Mouse (Mus musculus): ENCODE measurements around the gene Rgs12. TPM values are rescaled to one million over a fixed set of nuclear protein-coding genes. Genes with fewer than 3 reads are reported as not detected.
A peak's percentile ranks its signal among the peaks of the same experiment; 100 is the strongest.

Gene Rgs12
- polyA plus RNA-seq, 1 experiment from 2014 or later = 30.1 TPM

GRCm38 (mm10) chr5:34933461-34933860 lies 15.8 kb upstream of the Rgs12 start:
- no peak for ATAC-seq
- Histone ChIP-seq H3K4me3 (no peak overlapping the region), H3K27ac (no peak overlapping the region), H3K4me2 (no peak overlapping the region), H3K9me3 (replicated peaks) (no peaks in the 10 kb centered on the region), H3K9ac (no peak overlapping the region), H3K27me3 (replicated peaks) (0 out of 2 replicates have a peak, but pooled peaks cover 3% of the 10 kb centered on the region), H3K4me1 (peaks cover 60% of the 10 kb centered on the region), H3K36me3 (no peaks in the 10 kb centered on the region)
- WGBS (ENCODE audit: insufficient replicate concordance) = 84% methylated on average over 1 of the region's 1 CpGs

DNA sequence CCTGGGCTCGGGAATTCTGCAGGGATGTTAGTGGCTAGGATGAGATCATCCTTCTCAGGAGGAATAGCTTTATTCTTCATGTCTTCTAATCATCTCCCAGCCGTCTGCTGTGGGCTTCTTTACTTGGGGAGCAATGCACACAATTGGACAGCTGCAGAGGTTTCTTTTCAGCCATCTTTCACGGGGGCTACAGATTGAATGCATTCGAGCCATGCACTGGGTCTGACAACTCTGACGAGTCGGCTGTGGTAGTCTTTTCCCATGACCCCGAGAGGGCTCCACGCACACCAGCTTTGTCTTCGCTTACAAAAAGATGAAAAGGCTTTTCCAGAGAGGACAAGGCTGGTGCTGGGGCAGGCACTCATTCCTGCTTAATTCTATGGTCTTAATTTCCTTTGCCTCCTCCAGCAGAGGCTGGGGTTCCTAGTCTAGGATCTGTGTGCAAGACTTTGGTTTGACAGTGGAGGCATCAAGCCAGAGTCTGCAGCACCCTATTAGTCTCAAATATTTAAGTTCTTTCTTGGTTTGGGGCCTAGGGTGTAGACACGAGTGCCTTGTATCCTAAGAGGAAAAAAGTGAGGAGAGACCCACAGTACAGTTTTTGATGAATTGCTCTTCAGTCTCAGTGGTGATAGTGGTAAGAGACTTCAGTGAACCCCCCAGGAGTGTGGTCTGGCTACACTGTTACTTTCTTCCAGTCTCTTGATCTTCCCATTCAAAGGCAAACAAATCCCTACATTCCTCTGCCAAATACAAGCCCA lies 7.4 kb upstream of the Rgs12 start:
- Histone ChIP-seq H3K36me3 (no peaks in the 10 kb centered on the region), H3K4me2 (no peak overlapping the region), H3K4me3 (no peak overlapping the region), H3K27ac (no peak overlapping the region), H3K9ac (no peak overlapping the region), H3K9me3 (replicated peaks) (no peaks in the 10 kb centered on the region), H3K4me1 (peaks cover 38% of the 10 kb centered on the region), H3K27me3 (replicated peaks) (0 out of 2 replicates have a peak, but pooled peaks cover 3% of the 10 kb centered on the region)
- ATAC-seq = no peak
- 71% methylated on average over 10 of the region's 10 CpGs for WGBS (ENCODE audit: insufficient replicate concordance)

- no peak overlapping the region for H3K27ac ChIP-seq
Observed at GRCm38 (mm10) chr5:34943428-34943827, 5.8 kb upstream of the Rgs12 start.

DNA sequence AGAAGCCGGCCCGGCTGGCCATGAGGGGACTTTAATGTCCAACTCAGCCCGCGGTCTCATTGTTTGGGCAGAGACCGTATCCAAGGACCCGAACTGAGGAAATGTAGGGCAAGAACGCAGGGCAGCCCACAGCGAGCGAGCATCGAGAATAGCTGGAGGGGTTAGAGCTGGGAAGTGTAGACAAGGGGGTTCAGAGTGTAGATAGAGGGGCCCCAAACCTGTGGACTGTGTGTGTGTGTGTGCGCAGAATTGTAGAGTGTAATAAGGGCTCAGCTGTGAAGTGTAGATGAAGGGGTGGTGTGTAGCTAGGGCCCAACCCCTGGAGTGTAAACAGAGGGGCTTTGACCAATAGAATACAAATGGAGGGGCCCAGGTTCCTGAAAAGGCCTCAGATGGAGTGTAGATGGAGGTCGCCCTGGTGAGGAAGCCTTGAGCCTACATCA lies 545 bp downstream of the Rgs12 start:
- WGBS (ENCODE audit: insufficient replicate concordance) = 6% methylated on average over 12 of the region's 12 CpGs
- H3K4me3 ChIP-seq = peak overlapping the region; percentile 89
- H3K36me3 ChIP-seq = peaks cover 8% of the 10 kb centered on the region; the same call in 1 of the 2 replicates
- H3K27me3 ChIP-seq (replicated peaks) = no peaks in the 10 kb centered on the region
- H3K27ac ChIP-seq = peak overlapping the region; percentile 94
- peak overlapping the region; percentile 88 for H3K4me2 ChIP-seq
- no peaks in the 10 kb centered on the region; the same call in 1 of the 2 replicates for H3K9me3 ChIP-seq (replicated peaks)
- ATAC-seq = peak; percentile 47
- peak overlapping the region; percentile 99 for H3K9ac ChIP-seq
- peaks cover 47% of the 10 kb centered on the region for H3K4me1 ChIP-seq

More at GRCm38 (mm10) chr5:34943428-34943827, 5.8 kb upstream of the Rgs12 start:
- no peaks in the 10 kb centered on the region for H3K9me3 ChIP-seq (replicated peaks)
- no peak overlapping the region for H3K4me2 ChIP-seq
- 0 out of 2 replicates have a peak, but pooled peaks cover 3% of the 10 kb centered on the region for H3K27me3 ChIP-seq (replicated peaks)
- no peak overlapping the region for H3K4me3 ChIP-seq
- H3K36me3 ChIP-seq = no peaks in the 10 kb centered on the region
- peak; percentile 57; the same call in 1 of the 2 replicates for ATAC-seq
- H3K9ac ChIP-seq = no peak overlapping the region
- H3K4me1 ChIP-seq = peaks cover 33% of the 10 kb centered on the region
- 25% methylated on average over 3 of the region's 3 CpGs for WGBS (ENCODE audit: insufficient replicate concordance)

DNA sequence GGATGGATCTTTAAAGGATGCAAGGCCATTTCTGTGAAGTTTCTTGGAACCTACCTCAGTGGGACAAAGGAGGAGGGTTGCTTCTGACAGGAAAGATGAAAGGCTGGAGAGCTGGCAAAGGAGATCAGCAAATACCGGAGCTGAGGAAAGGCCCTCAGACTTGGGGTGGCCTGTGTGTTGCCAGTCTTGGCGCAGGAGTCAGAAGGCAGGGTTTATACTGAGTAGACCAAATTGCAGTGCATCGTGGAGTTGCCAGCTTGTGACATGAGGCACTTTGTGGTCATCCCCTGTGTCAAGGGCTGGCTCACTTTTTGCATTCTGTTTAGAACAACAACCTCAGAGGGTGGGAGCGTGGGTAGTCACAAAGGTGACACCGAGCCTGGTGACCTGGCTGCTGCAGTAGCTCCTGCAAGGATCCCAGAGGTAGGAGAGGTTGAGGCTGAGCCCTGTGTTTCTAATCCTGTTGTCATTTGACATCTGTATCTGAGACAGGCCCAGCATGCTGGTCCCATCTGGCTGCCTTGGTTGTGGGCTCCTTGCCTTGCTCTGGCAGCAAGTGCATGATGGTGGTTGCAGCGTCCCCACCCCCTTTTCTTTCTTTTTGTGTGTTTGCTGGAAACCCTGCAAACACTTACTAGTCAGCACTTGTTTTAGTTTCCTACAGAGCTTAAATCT lies 1.4 kb downstream of the Rgs12 start:
- Histone ChIP-seq H3K9me3 (replicated peaks) (no peaks in the 10 kb centered on the region; the same call in 1 of the 2 replicates), H3K9ac (peak overlapping the region; percentile 99), H3K4me1 (peaks cover 55% of the 10 kb centered on the region)

GRCm38 (mm10) chr5:34951161-34951834 lies 2.1 kb downstream of the Rgs12 start:
- Histone ChIP-seq H3K9me3 (replicated peaks) (no peaks in the 10 kb centered on the region; the same call in 1 of the 2 replicates), H3K4me3 (no peak overlapping the region), H3K4me2 (peak overlapping the region; percentile 88), H3K27me3 (replicated peaks) (no peaks in the 10 kb centered on the region), H3K36me3 (peaks cover 8% of the 10 kb centered on the region; the same call in 1 of the 2 replicates), H3K27ac (0 out of 2 replicates have a peak overlapping the region, but pooled peaks have one; percentile 94), H3K9ac (peak overlapping the region; percentile 99; the same call in 1 of the 2 replicates), H3K4me1 (peaks cover 62% of the 10 kb centered on the region)
- WGBS (ENCODE audit: insufficient replicate concordance) = 87% methylated on average over 8 of the region's 8 CpGs
- ATAC-seq = no peak

More for the DNA sequence above, 1.4 kb downstream of the Rgs12 start:
- peak overlapping the region; percentile 89 for H3K4me3 ChIP-seq
- H3K27ac ChIP-seq = peak overlapping the region; percentile 94
- H3K36me3 ChIP-seq = peaks cover 8% of the 10 kb centered on the region; the same call in 1 of the 2 replicates
- ATAC-seq = no peak
- H3K4me2 ChIP-seq = peak overlapping the region; percentile 88
- H3K27me3 ChIP-seq (replicated peaks) = no peaks in the 10 kb centered on the region
- WGBS (ENCODE audit: insufficient replicate concordance) = 85% methylated on average over 6 of the region's 6 CpGs

DNA sequence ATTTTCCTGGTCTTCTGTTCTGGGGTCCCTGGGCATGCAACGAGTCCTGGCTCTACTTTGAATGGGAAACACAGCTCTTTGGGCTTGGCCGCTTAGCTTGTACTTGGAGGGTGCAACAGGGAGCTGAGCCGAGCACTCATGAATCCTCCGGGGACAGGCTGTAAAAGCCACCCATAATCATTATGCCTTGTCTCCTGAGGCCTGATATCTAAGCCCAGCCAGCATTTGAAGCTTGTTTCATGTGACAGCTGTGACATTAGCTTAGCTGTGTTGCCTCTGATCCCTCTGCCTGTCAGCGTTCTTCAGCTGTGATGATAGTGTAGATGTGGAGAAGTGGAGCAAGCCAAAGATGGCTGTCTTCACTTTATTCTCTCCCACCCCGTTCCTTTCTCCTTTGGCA lies 5.3 kb downstream of the Rgs12 start:
- peaks cover 83% of the 10 kb centered on the region for H3K4me1 ChIP-seq
- no peak for ATAC-seq
- no peak overlapping the region for H3K4me2 ChIP-seq
- peaks cover 8% of the 10 kb centered on the region; the same call in 1 of the 2 replicates for H3K36me3 ChIP-seq
- H3K27me3 ChIP-seq (replicated peaks) = no peaks in the 10 kb centered on the region
- 66% methylated on average over 6 of the region's 6 CpGs for WGBS (ENCODE audit: insufficient replicate concordance)
- H3K9ac ChIP-seq = no peak overlapping the region
- peak overlapping the region; percentile 20; the same call in 1 of the 2 replicates for H3K27ac ChIP-seq
- H3K4me3 ChIP-seq = no peak overlapping the region
- no peaks in the 10 kb centered on the region; the same call in 1 of the 2 replicates for H3K9me3 ChIP-seq (replicated peaks)

GRCm38 (mm10) chr5:34955630-34956029 lies 6.4 kb downstream of the Rgs12 start:
- H3K9me3 ChIP-seq (replicated peaks) = no peaks in the 10 kb centered on the region; the same call in 1 of the 2 replicates
- H3K27me3 ChIP-seq (replicated peaks) = no peaks in the 10 kb centered on the region
- no peak for ATAC-seq
- peaks cover 85% of the 10 kb centered on the region for H3K4me1 ChIP-seq
- H3K36me3 ChIP-seq = peaks cover 8% of the 10 kb centered on the region; the same call in 1 of the 2 replicates
- no peak overlapping the region for H3K4me3 ChIP-seq
- 50% methylated on average over 5 of the region's 5 CpGs for WGBS (ENCODE audit: insufficient replicate concordance)
- H3K4me2 ChIP-seq = no peak overlapping the region
- H3K27ac ChIP-seq = no peak overlapping the region
- no peak overlapping the region for H3K9ac ChIP-seq

- Histone ChIP-seq H3K9ac (no peak overlapping the region), H3K27ac (no peak overlapping the region), H3K4me1 (peaks cover 85% of the 10 kb centered on the region), H3K4me2 (no peak overlapping the region), H3K27me3 (replicated peaks) (no peaks in the 10 kb centered on the region), H3K9me3 (replicated peaks) (no peaks in the 10 kb centered on the region; the same call in 1 of the 2 replicates), H3K4me3 (no peak overlapping the region), H3K36me3 (peaks cover 8% of the 10 kb centered on the region; the same call in 1 of the 2 replicates)
- ATAC-seq = no peak
- 73% methylated on average over 7 of the region's 7 CpGs for WGBS (ENCODE audit: insufficient replicate concordance)
Observed at GRCm38 (mm10) chr5:34956151-34956550, 6.9 kb downstream of the Rgs12 start.

DNA sequence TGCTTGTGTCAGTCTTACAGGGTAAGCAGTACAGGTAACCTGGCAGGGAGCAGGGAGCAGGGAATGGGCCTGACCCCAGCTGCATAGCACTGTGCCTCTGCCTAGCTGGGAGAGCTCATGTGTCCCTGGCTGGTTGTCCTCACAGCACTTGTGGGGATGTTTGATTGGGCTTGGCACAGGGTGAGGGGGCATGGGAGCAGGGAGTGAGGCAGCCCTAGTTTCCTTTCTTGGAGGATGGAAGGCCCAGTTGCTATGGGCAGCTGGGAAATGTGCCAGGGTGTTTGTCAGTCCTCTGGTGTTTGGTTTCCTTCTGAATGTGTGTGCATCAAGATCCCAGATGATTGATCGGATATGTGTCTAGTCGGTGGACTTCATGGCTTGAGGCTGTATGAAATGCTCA lies 7.8 kb downstream of the Rgs12 start:
- Histone ChIP-seq H3K27ac (peak overlapping the region; percentile 7; the same call in 1 of the 2 replicates), H3K4me2 (no peak overlapping the region), H3K9me3 (replicated peaks) (no peaks in the 10 kb centered on the region; the same call in 1 of the 2 replicates), H3K27me3 (replicated peaks) (no peaks in the 10 kb centered on the region), H3K36me3 (peaks cover 4% of the 10 kb centered on the region; the same call in 1 of the 2 replicates), H3K9ac (no peak overlapping the region), H3K4me1 (peaks cover 86% of the 10 kb centered on the region), H3K4me3 (no peak overlapping the region)
- no peak for ATAC-seq
- 82% methylated on average over 2 of the region's 2 CpGs for WGBS (ENCODE audit: insufficient replicate concordance)

- peaks cover 89% of the 10 kb centered on the region for H3K4me1 ChIP-seq
Observed at GRCm38 (mm10) chr5:34960021-34960420, 10.8 kb downstream of the Rgs12 start.

More at GRCm38 (mm10) chr5:34960021-34960420, 10.8 kb downstream of the Rgs12 start:
- no peaks in the 10 kb centered on the region for H3K27me3 ChIP-seq (replicated peaks)
- 18% methylated on average over 1 of the region's 1 CpGs for WGBS (ENCODE audit: insufficient replicate concordance)
- H3K27ac ChIP-seq = peak overlapping the region; percentile 92
- no peaks in the 10 kb centered on the region for H3K9me3 ChIP-seq (replicated peaks)
- H3K4me3 ChIP-seq = no peak overlapping the region
- peak overlapping the region; percentile 51 for H3K4me2 ChIP-seq
- peaks cover 4% of the 10 kb centered on the region for H3K36me3 ChIP-seq
- ATAC-seq = peak; percentile 96
- H3K9ac ChIP-seq = peak overlapping the region; percentile 60

Data from liver, embryonic 12.5 days (tissue).